Mouse (Mus musculus): Measurements from ENCODE around the gene Hs1bp3.

DNA sequence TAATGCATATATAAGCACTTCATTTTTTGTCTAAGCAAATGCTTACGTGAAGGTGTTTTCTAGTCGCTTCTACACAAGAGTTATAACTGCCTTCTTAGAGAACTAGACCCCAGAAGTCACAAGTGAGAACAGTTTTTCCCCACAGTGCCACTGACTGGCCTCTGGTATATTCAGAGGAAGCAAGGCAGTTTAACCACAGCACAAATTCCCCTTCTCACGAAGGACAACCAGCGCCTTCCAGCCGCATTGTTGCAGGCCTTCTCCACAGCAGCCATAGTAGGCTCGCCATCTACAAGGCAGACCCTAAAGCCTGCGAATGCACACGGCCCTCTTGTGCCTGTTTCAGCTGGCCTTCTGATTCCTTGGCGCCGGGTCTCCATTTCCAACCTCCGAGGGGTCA, 43.6 kb upstream of the Hs1bp3 start:
- no peak for TF ChIP-seq CTCF (IDR thresholded peaks at IDR 0.05; ENCODE audit: extremely low read depth, insufficient read depth, low read length)
- no peak for TF ChIP-seq POLR2A (IDR thresholded peaks at IDR 0.05; ENCODE audit: extremely low read depth, insufficient read depth, low read length)

All from cortical plate, adult 2 months (tissue).